Mouse (Mus musculus) right cerebral cortex, postnatal 14 days (tissue): ENCODE data around the gene Rtp4.

Experiments
- DNase-seq: peaks from one replicate; pipeline ENCODE4 v3.0.0; 2022

The Rtp4 gene

GRCm38 (mm10) chr16:23515766-23516165, 4.3 kb upstream of the Rtp4 start:
- DNase-seq, result peak; percentile 63

GRCm38 (mm10) chr16:23516606-23517005, 3.5 kb upstream of the Rtp4 start:
- no peak for DNase-seq

- no peak for DNase-seq
Observed at GRCm38 (mm10) chr16:23517230-23517629, 2.9 kb upstream of the Rtp4 start.

GRCm38 (mm10) chr16:23517754-23518566, 2.1 kb upstream of the Rtp4 start:
- no peak for DNase-seq

- DNase-seq, result no peak
Observed at GRCm38 (mm10) chr16:23518567-23519369, 1.3 kb upstream of the Rtp4 start.

- no peak for DNase-seq
Observed at GRCm38 (mm10) chr16:23519771-23520170, 320 bp upstream of the Rtp4 start.

- DNase-seq, result no peak
Observed at GRCm38 (mm10) chr16:23521092-23521491, 1.0 kb downstream of the Rtp4 start.

- no peak for DNase-seq
Observed at GRCm38 (mm10) chr16:23522081-23522480, 2.0 kb downstream of the Rtp4 start.

- no peak for DNase-seq
Observed at GRCm38 (mm10) chr16:23529186-23529585, 9.1 kb downstream of the Rtp4 start.

GRCm38 (mm10) chr16:23533707-23534106, 13.6 kb downstream of the Rtp4 start:
- no peak for DNase-seq

GRCm38 (mm10) chr16:23541046-23541445, 21.0 kb downstream of the Rtp4 start:
- DNase-seq, result no peak

- no peak for DNase-seq
Observed at GRCm38 (mm10) chr16:23542866-23543265, 22.8 kb downstream of the Rtp4 start.

GRCm38 (mm10) chr16:23544361-23544760, 24.3 kb downstream of the Rtp4 start:
- no peak for DNase-seq

- no peak for DNase-seq
Observed at GRCm38 (mm10) chr16:23547783-23548182, 27.7 kb downstream of the Rtp4 start.

- peak; percentile 70 for DNase-seq
Observed at GRCm38 (mm10) chr16:23550346-23550980, 30.4 kb downstream of the Rtp4 start.

GRCm38 (mm10) chr16:23550981-23551582, 31.0 kb downstream of the Rtp4 start:
- DNase-seq, result no peak

- no peak for DNase-seq
Observed at GRCm38 (mm10) chr16:23554673-23555072, 34.6 kb downstream of the Rtp4 start.

GRCm38 (mm10) chr16:23557195-23557594, 37.1 kb downstream of the Rtp4 start:
- DNase-seq, result no peak

GRCm38 (mm10) chr16:23557669-23558068, 37.6 kb downstream of the Rtp4 start:
- DNase-seq, result no peak

- DNase-seq, result no peak
Observed at GRCm38 (mm10) chr16:23568369-23568958, 48.4 kb downstream of the Rtp4 start.

GRCm38 (mm10) chr16:23574561-23574960, 54.5 kb downstream of the Rtp4 start:
- no peak for DNase-seq
